Comparison of ENCODE assay signal across 17 mouse cellular contexts in the genomic region with DNA sequence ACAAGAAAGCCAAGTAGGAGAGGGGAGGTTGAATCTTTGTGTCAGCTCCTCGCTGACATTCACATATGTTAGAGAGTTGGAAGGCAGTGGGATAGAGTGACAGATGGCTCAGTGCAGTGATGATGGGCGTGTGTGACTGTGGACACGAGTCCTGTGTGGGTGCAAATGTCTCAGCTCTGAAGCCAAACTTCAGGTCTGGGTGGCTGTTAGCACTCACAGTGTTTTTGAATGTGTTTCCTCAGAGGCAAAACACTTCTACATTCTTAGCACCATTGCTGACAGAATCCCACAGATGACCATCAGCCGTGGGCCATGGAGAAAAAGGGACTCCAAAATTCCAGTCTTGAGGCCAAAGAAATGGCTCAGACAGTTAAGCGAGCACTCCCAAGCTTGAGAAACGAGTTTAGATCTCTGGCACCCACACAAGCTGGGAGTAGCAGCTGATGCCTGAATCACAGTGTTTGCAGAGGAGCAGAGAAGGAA.
DNase-seq lines count a peak whose midpoint lies in the region; ATAC-seq and TF ChIP-seq lines count a peak whose summit lies in the region.
"Had no signal": no experiment of that assay in that cellular context is flagged by ENCODE, and none has a peak within 500 bp of the region (broad histone marks: within the 10 kb centered on the region; RNA-seq: fewer than 3 reads in every experiment).

No protein-coding gene starts in this region.

- peak overlapping the region; percentile 32 for H3K27ac ChIP-seq in forebrain, embryonic 15.5 days (replicated peaks)
- H3K27ac ChIP-seq in forebrain, embryonic 12.5 days = no peak overlapping the region
- peak overlapping the region; percentile 81 for H3K27ac ChIP-seq in layer of hippocampus, adult 2 months
- H3K27ac ChIP-seq: embryonic facial prominence, embryonic 13.5 days; limb, embryonic 12.5 days; midbrain, embryonic 13.5 days had no signal

- 41% methylated on average over 6 of the region's 6 CpGs for WGBS in forebrain, embryonic 15.5 days
- 74% methylated on average over 6 of the region's 6 CpGs for WGBS in forebrain, embryonic 12.5 days

- no peaks in the 10 kb centered on the region for H3K36me3 ChIP-seq in forebrain, embryonic 15.5 days
- H3K36me3 ChIP-seq in forebrain, embryonic 12.5 days (replicated peaks) = no peaks in the 10 kb centered on the region
- H3K36me3 ChIP-seq: embryonic facial prominence, embryonic 13.5 days; limb, embryonic 12.5 days; midbrain, embryonic 13.5 days had no signal

- DNase-seq in layer of hippocampus, adult 2 months (ENCODE audit: low spot score in 2 of 2) = peak in 1 of 2 experiments; percentile 41
- DNase-seq in layer of hippocampus, adult 9-10 months (ENCODE audit: low spot score) = no peak
- peak; percentile 74 to 80 for DNase-seq in frontal cortex, adult 2 months (ENCODE audit: extremely low spot score in 1 of 2, low spot score in 1 of 2)
- DNase-seq in right cerebral cortex, postnatal 25 days = peak; percentile 53
- DNase-seq in kidney, postnatal 10 days = no peak
- DNase-seq: cerebellum, adult 9-10 months; kidney, postnatal 14 days; lung, postnatal 4 days; retina, postnatal 1 day; thymus, postnatal 4 days had no signal

- H3K9me3 ChIP-seq in forebrain, embryonic 15.5 days = no peaks in the 10 kb centered on the region
- H3K9me3 ChIP-seq in forebrain, embryonic 12.5 days = no peaks in the 10 kb centered on the region
- H3K9me3 ChIP-seq: embryonic facial prominence, embryonic 13.5 days; limb, embryonic 12.5 days; midbrain, embryonic 13.5 days had no signal

- no peak overlapping the region for H3K4me3 ChIP-seq in forebrain, embryonic 15.5 days
- no peak overlapping the region for H3K4me3 ChIP-seq in forebrain, embryonic 12.5 days (replicated peaks)
- no peak overlapping the region for H3K4me3 ChIP-seq in layer of hippocampus, adult 2 months
- H3K4me3 ChIP-seq: embryonic facial prominence, embryonic 13.5 days; limb, embryonic 12.5 days; midbrain, embryonic 13.5 days had no signal

- peaks cover 32% of the 10 kb centered on the region for H3K4me1 ChIP-seq in forebrain, embryonic 15.5 days
- peaks cover 10% of the 10 kb centered on the region for H3K4me1 ChIP-seq in forebrain, embryonic 12.5 days
- H3K4me1 ChIP-seq: embryonic facial prominence, embryonic 13.5 days had no signal

- no peaks in the 10 kb centered on the region for H3K27me3 ChIP-seq in forebrain, embryonic 15.5 days
- H3K27me3 ChIP-seq in forebrain, embryonic 12.5 days = no peaks in the 10 kb centered on the region
- H3K27me3 ChIP-seq: embryonic facial prominence, embryonic 13.5 days; limb, embryonic 12.5 days; midbrain, embryonic 13.5 days had no signal

- ATAC-seq in forebrain, embryonic 15.5 days (replicated peaks) = peak; percentile 83
- ATAC-seq in forebrain, embryonic 12.5 days (ENCODE audit: low FRiP score) = no peak
- no peak for ATAC-seq in CD4-positive, CD25-positive, alpha-beta regulatory T cell, adult 4 months
- ATAC-seq: activated CD4-positive, CD25-positive, alpha-beta regulatory T cell, adult 4 months; midbrain, embryonic 13.5 days had no signal

- no peak overlapping the region for H3K4me2 ChIP-seq in forebrain, embryonic 15.5 days (replicated peaks)
- no peak overlapping the region for H3K4me2 ChIP-seq in forebrain, embryonic 12.5 days
- H3K4me2 ChIP-seq: embryonic facial prominence, embryonic 13.5 days; limb, embryonic 12.5 days; midbrain, embryonic 13.5 days had no signal

- no peak for TF ChIP-seq CTCF in layer of hippocampus, adult 2 months (conservative IDR thresholded peaks at IDR 0.05)

- no peak overlapping the region for H3K9ac ChIP-seq in forebrain, embryonic 15.5 days (replicated peaks)
- H3K9ac ChIP-seq in forebrain, embryonic 12.5 days = no peak overlapping the region
- H3K9ac ChIP-seq: embryonic facial prominence, embryonic 13.5 days; limb, embryonic 12.5 days; midbrain, embryonic 13.5 days had no signal

Comparison
In these comparisons a context has a peak if more than half of its experiments do, and no peak if none do; other contexts are left out.
1. DNase-seq: peak in frontal cortex, adult 2 months (2 of 2) and right cerebral cortex, postnatal 25 days (single experiment); none in layer of hippocampus, adult 9-10 months (single experiment) and kidney, postnatal 10 days (single experiment).